Mouse (Mus musculus): Measurements from ENCODE around the gene Nfic.

DNA sequence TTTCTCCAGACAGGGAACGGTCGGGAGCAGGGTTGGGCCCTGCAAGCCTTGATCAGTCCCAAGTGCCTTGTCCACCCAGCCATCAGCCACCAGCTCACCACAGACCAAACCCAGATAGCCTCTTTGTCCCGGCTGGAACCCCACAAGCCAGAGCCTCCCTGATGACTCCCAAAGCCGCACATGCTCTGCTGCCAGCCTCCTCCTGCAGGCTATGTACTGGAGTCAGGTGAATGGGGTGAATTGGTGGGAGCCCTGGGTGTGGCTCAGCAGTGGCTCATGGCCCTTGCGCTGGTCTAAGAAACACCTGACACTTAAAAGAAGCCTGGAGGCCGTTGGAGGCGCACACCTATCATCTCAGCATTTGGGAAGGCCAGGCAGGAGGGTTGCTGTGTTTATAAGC, 7.5 kb upstream of the Nfic start:
- no peak for TF ChIP-seq ZKSCAN1 (IDR thresholded peaks at IDR 0.05; ENCODE audit: low read depth, low read length)
- TF ChIP-seq KAT2A (conservative IDR thresholded peaks at IDR 0.05; ENCODE audit: low read depth, low read length): no peak
- TF ChIP-seq CHD2 (IDR thresholded peaks at IDR 0.05; ENCODE audit: low read length): no peak
- TF ChIP-seq POLR2A (IDR thresholded peaks at IDR 0.05; ENCODE audit: control insufficient read depth in 1 of 2, insufficient read depth in 1 of 2, low read depth in 1 of 2, low read length in 2 of 2, poor library complexity in 1 of 2): no peak
- no peak for TF ChIP-seq CTCF (IDR thresholded peaks at IDR 0.05 in 2 of 3, conservative IDR thresholded peaks at IDR 0.05 in 1 of 3; ENCODE audit: control insufficient read depth in 1 of 3, insufficient read depth in 1 of 3, low read depth in 2 of 3, low read length in 3 of 3, poor library complexity in 1 of 3, severe bottlenecking in 1 of 3)
- no peak for TF ChIP-seq MAFK (IDR thresholded peaks at IDR 0.05; ENCODE audit: borderline replicate concordance, low read depth, low read length)
- TF ChIP-seq ZMIZ1 (IDR thresholded peaks at IDR 0.05; ENCODE audit: low read depth, low read length): no peak
- no peak for TF ChIP-seq ZC3H11A (IDR thresholded peaks at IDR 0.05; ENCODE audit: low read depth, low read length)

All from MEL (cell line).